Mouse (Mus musculus): Measurements from ENCODE around the gene Synm.

DNA sequence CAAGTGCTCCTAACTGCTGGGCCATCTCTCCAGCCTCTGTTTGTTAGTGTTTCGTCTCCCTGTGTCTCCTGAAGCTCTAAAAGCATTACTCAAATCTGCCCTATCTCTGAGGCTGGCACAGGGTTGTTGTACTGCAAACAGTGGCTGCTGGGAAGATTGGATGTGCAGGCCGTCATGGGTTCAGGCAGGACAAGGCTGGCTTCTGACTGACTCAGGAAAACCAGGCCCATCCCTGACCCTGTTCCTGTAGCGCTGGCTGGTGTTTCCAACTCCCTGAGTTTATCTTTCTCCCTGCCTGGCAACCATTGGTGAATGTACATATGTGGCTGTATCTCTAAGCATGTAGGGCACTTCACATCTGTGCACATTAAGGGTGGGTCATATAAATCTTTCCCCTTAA, 42.0 kb downstream of the Synm start:
- no peak for TF ChIP-seq GATA1 (IDR thresholded peaks at IDR 0.05; ENCODE audit: borderline replicate concordance, low read length)
- TF ChIP-seq FLI1 (IDR thresholded peaks at IDR 0.05; ENCODE audit: low read length) = no peak
